Mouse (Mus musculus) megakaryocyte progenitor cell, adult 5-6 weeks (primary cell): ENCODE data around the gene Cytip. TPM values are rescaled to one million over a fixed set of nuclear protein-coding genes. Genes with fewer than 3 reads are reported as not detected.

Experiments used
- ATAC-seq: replicated peaks from 2 replicates; pipeline ENCODE4 v1.8.0; 2016; ENCODE audit warnings: mild to moderate bottlenecking, moderate TSS enrichment, inconsistent platforms; ENCODE audit not compliant: poor library complexity
- total RNA-seq, 2 experiments: library from RNA; stranded (forward) in 1 of 2; stranded (reverse) in 1 of 2; fragments of 157-497, 149-512 nt in 1 of 2; fragments of 200-1000 nt in 1 of 2; gene quantifications; 2 replicates each; pipeline versions ENCODE4 v1.2.3 to v1.2.4; 2015 to 2017

Cytip gene
- total RNA-seq, 2 experiments from 2014 or later: 14.7 to 46.1 TPM

GRCm38 (mm10) chr2:58129903-58130302 is 65.4 kb downstream of the Cytip start:
- 0 out of 2 replicates have a peak, but pooled peaks have one; percentile 20 for ATAC-seq

GRCm38 (mm10) chr2:58111105-58111504 is 84.2 kb downstream of the Cytip start:
- peak; percentile 74 for ATAC-seq

GRCm38 (mm10) chr2:58107887-58108286 is 87.4 kb downstream of the Cytip start:
- peak; percentile 81 for ATAC-seq

GRCm38 (mm10) chr2:58107046-58107445 is 88.3 kb downstream of the Cytip start:
- 0 out of 2 replicates have a peak, but pooled peaks have one; percentile 21 for ATAC-seq

GRCm38 (mm10) chr2:58094818-58095217 is 100.5 kb downstream of the Cytip start:
- no peak for ATAC-seq

GRCm38 (mm10) chr2:58086420-58086819 is 108.9 kb downstream of the Cytip start:
- ATAC-seq: no peak

GRCm38 (mm10) chr2:58079849-58080248 is 115.5 kb downstream of the Cytip start:
- no peak for ATAC-seq

Other genes starting within 250 kb of the Cytip start
- gene Galnt5, start 197.6 kb downstream of the Cytip start, total RNA-seq (2015): 0.07 and 0.32 TPM in 2 replicates
- 0.08 and 0.84 TPM in 2 replicates for gene Galnt5, start 197.6 kb downstream of the Cytip start, total RNA-seq (2017)
- not detected in 2 replicates for gene Ermn, start 142.7 kb downstream of the Cytip start, total RNA-seq (2015)
- gene Ermn, start 142.7 kb downstream of the Cytip start, total RNA-seq (2017): not detected in 2 replicates
- not detected in 2 replicates for gene Acvr1c, start 162.4 kb upstream of the Cytip start, total RNA-seq (2015)
- 0.03 TPM in 1 of 2 replicates, not detected in the other for gene Acvr1c, start 162.4 kb upstream of the Cytip start, total RNA-seq (2017)